Mouse (Mus musculus) stomach, postnatal 0 days (tissue): Measurements from ENCODE around the gene Vmn1r36.

Source experiments
- CTCF ChIP-seq: IDR thresholded peaks from 2 replicates; pipeline ENCODE4 v1.5.1; 2016; ENCODE audit warnings: antibody characterized with exemption, low read depth, mild to moderate bottlenecking, moderate library complexity
- EP300 ChIP-seq: optimal IDR thresholded peaks from 2 replicates; pipeline ENCODE3; 2016; ENCODE audit warnings: antibody characterized with exemption

GRCm38 (mm10) chr6:66708901-66709300, 10.1 kb downstream of the Vmn1r36 start:
- TF ChIP-seq CTCF (no peak), EP300 (no peak)
